Mouse (Mus musculus) forebrain, postnatal 0 days (tissue): ENCODE results near the gene Rpl3. TPM values are rescaled to one million over a fixed set of nuclear protein-coding genes. Genes with fewer than 3 reads are reported as not detected.
"Not testable (repeated sequence)": the region's sequence is repeated elsewhere in the genome, so short reads cannot be mapped to it uniquely, and the experiment has no call there.

ENCODE experiments used
- ATAC-seq: fragments of 200-750 bp; cut with Nextera tagmentation; 2 replicates; pipeline ENCODE4 v1.8.0; 2017; ENCODE audit warnings: mild to moderate bottlenecking, moderate library complexity
- DNase-seq: peaks from one replicate; pipeline ENCODE4 v3.0.0-alpha.2; 2015
- H3K27ac ChIP-seq: fragments of 300-500 bp; sonication (generic); 2 replicates; pipeline ENCODE4 v1.5.1; 2014; ENCODE audit warnings: low read depth, mild to moderate bottlenecking, antibody characterized with exemption, low read length, moderate library complexity, mixed read lengths
- H3K27me3 ChIP-seq: fragments of 300-500 bp; sonication (generic); 2 replicates; pipeline ENCODE4 v1.6.1; 2014; ENCODE audit warnings: mild to moderate bottlenecking, low read length, mixed read lengths; ENCODE audit not compliant: insufficient read depth
- H3K36me3 ChIP-seq: fragments of 300-500 bp; sonication (generic); 2 replicates; pipeline ENCODE4 v1.6.1; 2014; ENCODE audit warnings: mild to moderate bottlenecking, moderate library complexity; ENCODE audit not compliant: insufficient read depth
- H3K4me1 ChIP-seq: fragments of 300-500 bp; sonication (generic); 2 replicates; pipeline ENCODE4 v1.6.1; 2014; ENCODE audit warnings: antibody characterized with exemption; ENCODE audit not compliant: insufficient read depth
- H3K4me2 ChIP-seq: fragments of 300-500 bp; sonication (generic); 2 replicates; pipeline ENCODE4 v1.6.1; 2014; ENCODE audit warnings: low read depth, mild to moderate bottlenecking, moderate library complexity
- H3K4me3 ChIP-seq: fragments of 300-500 bp; sonication (generic); 2 replicates; pipeline ENCODE4 v1.5.1; 2014; ENCODE audit warnings: low read depth, low read length, mixed read lengths
- H3K9ac ChIP-seq: fragments of 300-500 bp; sonication (generic); 2 replicates; pipeline ENCODE4 v1.6.1; 2014; ENCODE audit warnings: mild to moderate bottlenecking
- H3K9me3 ChIP-seq: fragments of 300-500 bp; sonication (generic); 2 replicates; pipeline ENCODE4 v1.6.1; 2016; ENCODE audit warnings: low read length
- CTCF ChIP-seq: sonication (generic); IDR thresholded peaks from 2 replicates; pipeline ENCODE4 v1.5.1; 2016; ENCODE audit warnings: antibody characterized with exemption, control low read depth, low read depth
- WGBS: fragments of 180-500 bp; shearing (Covaris S2); extraction: QIAGEN DNeasy Blood & Tissue Kit; methylation state at CpG from one replicate; pipeline ENCODE4 v1.1.7; 2014; 5-methylcytosine and 5-hydroxymethylcytosine counted together
- polyA plus RNA-seq: library from polyadenylated mRNA; unstranded; fragments of >200 nt; fragmentation: Nextera tagmentation; extraction: Ambion mirVana; gene quantifications from 2 replicates; pipeline ENCODE4 v1.2.1, GENCODE M21; 2015
- total RNA-seq: library from RNA; depleted of rRNA; stranded (reverse); fragments of >200 nt; gene quantifications from 2 replicates; pipeline ENCODE4 v1.2.3, GENCODE M21; 2014

Gene Rpl3
- total and polyA plus RNA-seq, 2 experiments from 2014 or later = 578 to 804 TPM

DNA sequence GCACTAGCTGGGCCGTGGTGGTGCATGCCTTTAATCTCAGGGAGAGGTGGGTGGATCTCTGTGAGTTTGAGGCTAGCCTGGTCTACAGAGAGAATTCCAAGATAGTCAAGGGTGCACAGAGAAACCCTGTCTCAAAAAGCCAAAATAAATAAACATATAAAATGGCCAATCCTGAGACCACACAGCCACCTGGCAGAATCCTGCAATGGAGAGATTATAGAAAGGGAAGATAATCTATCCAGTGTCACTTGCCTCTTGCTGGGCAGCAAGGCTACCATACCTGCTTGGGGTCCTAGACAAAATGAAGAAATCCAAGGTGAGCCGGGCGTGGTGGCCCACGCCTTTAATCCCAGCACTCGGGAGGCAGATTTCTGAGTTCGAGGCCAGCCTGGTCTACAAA lies 38.3 kb upstream of the Rpl3 start:
- no peaks in the 10 kb centered on the region for H3K27me3 ChIP-seq
- DNase-seq (no peak), ATAC-seq (no peak)
- H3K36me3 ChIP-seq = no peaks in the 10 kb centered on the region
- H3K9me3 ChIP-seq = no peaks in the 10 kb centered on the region
- H3K27ac ChIP-seq = no peak overlapping the region
- H3K4me3 ChIP-seq = no peak overlapping the region
- H3K4me2 ChIP-seq = no peak overlapping the region
- peaks cover 9% of the 10 kb centered on the region; the same call in 1 of the 2 replicates for H3K4me1 ChIP-seq
- TF ChIP-seq CTCF = no peak
- H3K9ac ChIP-seq = no peak overlapping the region
- 91% methylated on average over 6 of the region's 6 CpGs for WGBS

DNA sequence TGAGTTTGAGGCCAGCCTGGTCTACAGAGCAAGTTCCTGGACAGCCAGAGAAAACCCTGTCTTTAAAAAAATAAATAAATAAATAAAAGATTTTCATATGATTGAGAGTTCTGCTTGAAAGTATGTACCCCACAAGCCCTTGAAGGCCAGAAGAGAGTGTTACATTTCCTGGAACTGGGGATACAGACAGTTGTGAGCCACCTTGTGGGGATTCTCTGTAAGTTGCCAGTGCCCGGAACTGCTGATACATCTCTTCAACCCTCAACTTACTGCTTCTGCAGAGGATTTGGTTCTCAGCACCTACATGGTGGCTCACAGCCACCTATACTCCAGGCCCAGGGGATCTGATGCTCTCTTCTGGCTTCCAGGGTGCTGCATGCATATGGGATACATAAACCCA lies 35.5 kb upstream of the Rpl3 start:
- ATAC-seq = no peak; the same call in 1 of the 2 replicates
- H3K4me3 ChIP-seq = no peak overlapping the region
- peak; percentile 25 for DNase-seq
- no peak overlapping the region for H3K9ac ChIP-seq
- TF ChIP-seq CTCF = peak; percentile 56
- no peak overlapping the region for H3K4me2 ChIP-seq
- no peaks in the 10 kb centered on the region for H3K36me3 ChIP-seq
- 68% methylated on average over 1 of the region's 1 CpGs for WGBS
- H3K27ac ChIP-seq = no peak overlapping the region
- H3K27me3 ChIP-seq = no peaks in the 10 kb centered on the region
- H3K4me1 ChIP-seq = no peaks in the 10 kb centered on the region
- no peaks in the 10 kb centered on the region for H3K9me3 ChIP-seq

DNA sequence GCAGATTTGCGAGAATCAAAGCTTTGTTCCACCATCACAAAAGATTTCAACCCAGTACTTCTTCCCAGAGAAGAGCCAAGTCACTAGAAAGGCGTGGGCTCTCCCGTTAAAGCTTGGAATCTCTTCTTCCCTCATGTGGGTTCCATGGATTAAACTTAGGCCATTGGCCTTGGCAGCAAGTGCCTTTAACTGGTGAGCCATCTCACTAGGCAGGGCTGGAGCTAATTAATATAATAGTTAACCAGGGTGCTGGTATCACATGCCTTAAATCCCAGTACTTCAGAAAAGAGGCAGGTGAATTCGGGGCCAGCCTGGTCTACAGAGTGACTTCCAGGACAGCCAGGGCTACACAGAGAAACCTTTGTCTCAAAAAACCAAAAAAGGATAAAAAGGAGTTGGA lies 33.0 kb upstream of the Rpl3 start:
- no peaks in the 10 kb centered on the region for H3K4me1 ChIP-seq
- no peaks in the 10 kb centered on the region for H3K36me3 ChIP-seq
- no peak overlapping the region for H3K4me2 ChIP-seq
- no peak overlapping the region for H3K4me3 ChIP-seq
- no peak overlapping the region for H3K27ac ChIP-seq
- ATAC-seq (no peak), DNase-seq (no peak)
- no peak for TF ChIP-seq CTCF
- no peaks in the 10 kb centered on the region for H3K27me3 ChIP-seq
- whole genome bisulfite sequencing = 80% methylated on average over 4 of the region's 4 CpGs
- no peaks in the 10 kb centered on the region for H3K9me3 ChIP-seq
- H3K9ac ChIP-seq = no peak overlapping the region

DNA sequence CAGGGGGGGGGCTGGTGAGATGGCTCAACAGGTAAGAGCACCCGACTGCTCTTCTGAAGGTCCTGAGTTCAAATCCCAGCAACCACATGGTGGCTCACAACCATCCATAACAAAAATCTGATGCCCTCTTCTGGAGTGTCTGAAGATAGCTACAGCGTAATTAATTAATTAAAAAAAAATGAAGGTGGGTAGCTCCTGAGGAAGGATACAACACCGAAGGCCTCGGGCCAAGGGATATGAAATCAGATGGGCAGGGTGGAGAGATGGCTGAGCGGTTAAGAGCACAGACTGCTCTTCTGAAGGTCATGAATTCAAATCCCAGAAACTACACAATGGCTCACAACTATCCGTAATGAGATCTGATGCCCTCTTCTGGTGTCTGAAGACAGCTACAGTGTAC lies 30.8 kb upstream of the Rpl3 start:
- H3K27ac ChIP-seq, H3K4me1 ChIP-seq, H3K36me3 ChIP-seq, ATAC-seq, H3K27me3 ChIP-seq, H3K9ac ChIP-seq, H3K4me3 ChIP-seq, H3K4me2 ChIP-seq, H3K9me3 ChIP-seq, DNase-seq: not testable (repeated sequence)
- 93% methylated on average over 6 of the region's 6 CpGs for WGBS

DNA sequence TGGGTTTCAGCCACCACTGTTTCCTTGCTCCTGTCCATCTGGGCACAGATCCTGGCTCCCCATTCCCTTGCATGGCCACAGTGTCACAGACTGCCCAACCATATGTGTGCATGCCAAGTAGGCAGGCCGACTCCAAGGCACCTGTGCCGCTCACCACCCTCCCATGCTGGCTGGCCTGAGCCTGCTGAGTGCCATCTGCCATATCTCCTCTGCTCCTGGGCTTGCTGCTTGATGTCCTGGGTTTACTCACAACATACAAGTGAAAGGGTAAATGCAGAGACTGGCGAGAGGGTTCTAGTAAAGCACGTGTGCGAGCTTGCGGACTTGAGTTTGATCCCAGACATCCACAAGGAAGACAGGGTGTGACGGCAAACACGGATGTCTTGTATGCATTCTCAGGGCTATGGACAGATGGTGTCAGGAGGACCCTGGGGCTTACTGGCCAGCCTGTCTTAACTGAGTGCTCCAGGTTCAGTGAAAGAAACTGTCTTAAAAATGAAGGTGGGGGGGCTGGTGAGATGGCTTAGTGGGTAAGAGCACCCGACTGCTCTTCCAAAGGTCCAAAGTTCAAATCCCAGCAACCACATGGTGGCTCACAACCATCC lies 30.2 kb upstream of the Rpl3 start:
- Histone ChIP-seq H3K4me3 (no peak overlapping the region), H3K36me3 (0 out of 2 replicates have a peak, but pooled peaks cover 3% of the 10 kb centered on the region), H3K4me2 (no peak overlapping the region), H3K9me3 (no peaks in the 10 kb centered on the region), H3K9ac (no peak overlapping the region), H3K4me1 (no peaks in the 10 kb centered on the region), H3K27me3 (no peaks in the 10 kb centered on the region), H3K27ac (no peak overlapping the region)
- WGBS = 79% methylated on average over 9 of the region's 9 CpGs
- DNase-seq = no peak
- peak; percentile 68 for ATAC-seq
- no peak for TF ChIP-seq CTCF

DNA sequence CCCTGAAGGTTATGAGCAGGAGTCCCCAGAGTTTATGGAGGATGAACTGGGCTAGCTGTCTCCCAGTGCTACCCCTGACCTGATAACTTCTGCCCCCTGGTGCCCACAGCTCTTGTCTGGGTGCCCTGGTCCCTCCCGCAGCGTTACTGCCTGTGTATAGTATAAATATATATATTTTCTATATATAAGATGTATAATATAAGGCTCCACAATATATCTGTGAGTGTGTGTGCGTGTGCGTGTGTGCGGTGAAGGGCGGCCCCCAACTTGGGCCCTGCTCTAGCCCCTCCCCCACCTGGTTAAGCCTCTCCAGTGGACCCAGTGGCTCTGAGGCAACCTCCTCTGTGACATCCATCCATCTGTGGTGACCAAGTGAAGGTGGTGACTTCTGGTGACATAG lies 27.4 kb upstream of the Rpl3 start:
- ATAC-seq = no peak
- H3K27ac ChIP-seq = no peak overlapping the region
- no peak for TF ChIP-seq CTCF
- no peak overlapping the region for H3K9ac ChIP-seq
- 96% methylated on average over 6 of the region's 6 CpGs for WGBS
- H3K27me3 ChIP-seq = no peaks in the 10 kb centered on the region
- no peaks in the 10 kb centered on the region for H3K9me3 ChIP-seq
- DNase-seq = no peak
- H3K36me3 ChIP-seq = peaks cover 16% of the 10 kb centered on the region; the same call in 1 of the 2 replicates
- H3K4me1 ChIP-seq = no peaks in the 10 kb centered on the region
- H3K4me3 ChIP-seq = no peak overlapping the region
- H3K4me2 ChIP-seq = no peak overlapping the region

DNA sequence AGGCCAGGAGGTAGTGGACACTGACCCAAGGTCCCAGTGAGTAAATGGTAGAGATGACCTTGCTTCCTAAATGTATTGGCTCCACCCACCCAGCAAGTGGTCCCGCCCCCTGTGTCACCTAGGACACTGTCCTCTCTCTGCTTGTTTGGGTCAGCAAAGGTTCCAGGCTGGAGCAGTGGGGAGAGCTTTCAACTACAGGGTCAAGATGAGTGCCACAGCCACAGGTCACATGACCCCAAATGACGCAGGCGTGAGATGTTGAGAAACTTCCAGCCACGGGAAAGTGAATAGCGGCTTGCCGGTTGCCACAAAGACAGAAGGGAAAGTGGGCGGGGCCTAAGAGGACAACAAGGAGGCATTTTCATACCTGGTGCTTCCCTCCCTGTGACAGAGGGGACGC lies 25.5 kb upstream of the Rpl3 start:
- TF ChIP-seq CTCF = no peak
- no peak overlapping the region for H3K27ac ChIP-seq
- WGBS = 66% methylated on average over 8 of the region's 8 CpGs
- no peak for ATAC-seq
- H3K27me3 ChIP-seq = no peaks in the 10 kb centered on the region
- no peak overlapping the region for H3K4me2 ChIP-seq
- H3K9me3 ChIP-seq = no peaks in the 10 kb centered on the region
- peaks cover 31% of the 10 kb centered on the region for H3K36me3 ChIP-seq
- H3K9ac ChIP-seq = no peak overlapping the region
- H3K4me1 ChIP-seq = no peaks in the 10 kb centered on the region
- H3K4me3 ChIP-seq = no peak overlapping the region
- DNase-seq = no peak
